Mouse (Mus musculus) bone marrow macrophage, adult 2 months (primary cell): ENCODE measurements around the gene Sec62.
"Not testable (repeated sequence)": the region's sequence is repeated elsewhere in the genome, so short reads cannot be mapped to it uniquely, and the experiment has no call there.

Source experiments
- CTCF ChIP-seq: IDR thresholded peaks from 2 replicates; pipeline ENCODE4 v1.5.1; 2012; ENCODE audit warnings: low read depth, mild to moderate bottlenecking, low read length, moderate library complexity
- POLR2A ChIP-seq: IDR thresholded peaks from 2 replicates; pipeline ENCODE4 v1.6.1; 2012; ENCODE audit warnings: mild to moderate bottlenecking, low read depth, low read length, borderline replicate concordance

DNA sequence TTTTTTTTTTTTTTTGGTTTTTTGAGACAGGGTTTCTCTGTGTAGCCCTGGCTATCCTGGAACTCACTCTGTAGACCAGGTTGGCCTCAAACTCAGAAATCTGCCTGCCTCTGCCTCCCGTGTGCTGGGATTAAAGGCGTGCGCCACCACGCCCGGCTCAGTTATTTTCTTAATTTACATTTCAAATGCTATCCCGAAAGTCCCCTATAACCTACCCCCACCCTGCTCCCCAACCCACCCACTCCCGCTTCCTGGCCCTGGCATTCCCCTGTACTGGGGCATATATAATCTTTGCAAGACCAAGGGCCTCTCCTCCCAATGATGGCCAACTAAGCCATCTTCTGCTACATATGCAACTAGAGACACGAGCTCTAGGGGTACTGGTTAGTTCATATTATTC lies 66.9 kb downstream of the Sec62 start:
- TF ChIP-seq POLR2A, CTCF: not testable (repeated sequence)
